Mouse (Mus musculus) thymus, adult 2 months (tissue): ENCODE results near the gene Trip6.

Experiments
- CTCF ChIP-seq: fragments of 200-500 bp; IDR thresholded peaks from 2 replicates; pipeline ENCODE4 v1.5.1; 2012; ENCODE audit warnings: mild to moderate bottlenecking, control low read depth, low read length, moderate library complexity, borderline replicate concordance; ENCODE audit not compliant: control insufficient read depth, poor library complexity, insufficient read depth; ENCODE audit errors: extremely low read depth
- POLR2A ChIP-seq: fragments of 200-500 bp; IDR thresholded peaks from 2 replicates; pipeline ENCODE4 v1.6.1; 2012; ENCODE audit warnings: mild to moderate bottlenecking, low read length, control low read depth, moderate library complexity; ENCODE audit not compliant: control insufficient read depth, poor library complexity, insufficient read depth; ENCODE audit errors: extremely low read depth

DNA sequence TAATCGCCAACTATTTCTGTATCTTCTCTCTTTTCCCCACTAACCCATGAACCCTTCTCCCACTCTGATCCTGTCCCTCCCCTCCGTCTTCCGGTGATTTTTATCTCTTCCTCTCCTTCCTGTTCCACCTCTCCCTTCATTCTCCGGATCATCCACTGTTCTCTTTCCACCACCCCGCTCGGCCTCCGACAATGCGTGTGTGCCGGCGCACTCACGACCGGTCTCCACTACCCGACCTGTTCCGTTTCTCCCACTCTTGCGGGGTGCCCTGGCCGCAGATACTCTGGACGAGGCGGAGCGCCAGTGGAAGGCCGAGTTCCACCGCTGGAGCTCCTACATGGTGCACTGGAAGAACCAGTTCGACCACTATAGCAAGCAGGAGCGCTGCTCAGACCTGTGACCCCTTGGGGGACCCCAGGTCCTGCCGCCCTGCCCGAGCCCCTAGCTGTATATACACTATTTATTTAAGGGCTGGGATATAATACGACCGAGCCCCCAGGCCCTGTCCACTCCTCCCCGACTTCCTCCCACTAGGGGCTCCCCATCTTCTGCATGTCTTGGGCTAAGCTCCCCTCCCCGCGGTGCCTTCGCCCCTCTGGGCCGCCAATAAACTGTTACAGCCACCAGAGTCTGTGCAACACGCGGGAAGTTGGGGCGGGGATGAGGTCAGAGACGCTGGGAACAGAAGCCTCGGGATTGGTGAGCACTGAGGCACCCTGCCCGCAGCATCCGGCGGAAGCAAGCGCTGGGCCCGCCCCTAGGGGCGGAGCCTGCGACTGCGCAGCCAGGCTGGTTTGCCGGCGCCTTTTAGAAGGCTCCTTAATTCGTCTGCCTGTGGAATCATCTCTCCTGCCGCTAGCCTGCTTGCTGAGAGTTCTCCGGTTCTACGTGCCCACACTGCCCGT lies 20.1 kb downstream of the Trip6 start, which contains the start of gene Ufsp1:
- TF ChIP-seq POLR2A, result peak; percentile 64; the same call in 1 of the 2 replicates
- TF ChIP-seq CTCF, result 0 out of 2 replicates have a peak, but pooled peaks have one; percentile 63
